Mouse (Mus musculus) stomach, postnatal 0 days (tissue): ENCODE measurements around the gene Tshz2. TPM values are rescaled to one million over a fixed set of nuclear protein-coding genes. Genes with fewer than 3 reads are reported as not detected.

Source experiments
- ATAC-seq: fragments of 200-750 bp; cut with Nextera tagmentation; 2 replicates; pipeline ENCODE4 v1.8.0; 2017; ENCODE audit not compliant: low FRiP score, low TSS enrichment
- DNase-seq: peaks from one replicate; pipeline ENCODE4 v3.0.0-alpha.2; 2016; ENCODE audit warnings: low spot score
- H3K27ac ChIP-seq: fragments of 300-500 bp; sonication (generic); replicated peaks from 2 replicates; pipeline ENCODE4 v1.5.1; 2014; ENCODE audit warnings: mild to moderate bottlenecking, control low read depth
- H3K27me3 ChIP-seq: fragments of 300-500 bp; sonication (generic); 2 replicates; pipeline ENCODE4 v1.6.1; 2014; ENCODE audit warnings: low read length; ENCODE audit not compliant: control insufficient read depth, insufficient read depth
- H3K36me3 ChIP-seq: fragments of 300-500 bp; sonication (generic); 2 replicates; pipeline ENCODE4 v1.6.1; 2014; ENCODE audit warnings: low read length, mixed read lengths; ENCODE audit not compliant: control insufficient read depth, insufficient read depth
- H3K4me1 ChIP-seq: fragments of 300-500 bp; sonication (generic); replicated peaks from 2 replicates; pipeline ENCODE4 v1.6.1; 2014; ENCODE audit warnings: antibody characterized with exemption; ENCODE audit not compliant: control insufficient read depth, insufficient read depth
- H3K4me2 ChIP-seq: fragments of 300-500 bp; sonication (generic); replicated peaks from 2 replicates; pipeline ENCODE4 v1.6.1; 2014; ENCODE audit warnings: low read depth, mild to moderate bottlenecking, control low read depth, moderate library complexity
- H3K4me3 ChIP-seq: fragments of 300-500 bp; sonication (generic); 2 replicates; pipeline ENCODE4 v1.5.1; 2014; ENCODE audit warnings: low read depth, low read length, control low read depth
- H3K9ac ChIP-seq: fragments of 300-500 bp; sonication (generic); 2 replicates; pipeline ENCODE4 v1.6.1; 2014; ENCODE audit warnings: mild to moderate bottlenecking, low read length, control low read depth, mixed read lengths
- H3K9me3 ChIP-seq: fragments of 300-500 bp; sonication (generic); 2 replicates; pipeline ENCODE4 v1.6.1; 2016; ENCODE audit warnings: low read length; ENCODE audit not compliant: control insufficient read depth
- CTCF ChIP-seq: IDR thresholded peaks from 2 replicates; pipeline ENCODE4 v1.5.1; 2016; ENCODE audit warnings: antibody characterized with exemption, low read depth, mild to moderate bottlenecking, moderate library complexity
- EP300 ChIP-seq: optimal IDR thresholded peaks from 2 replicates; pipeline ENCODE3; 2016; ENCODE audit warnings: antibody characterized with exemption
- WGBS: fragments of 180-500 bp; shearing (Covaris S2); extraction: QIAGEN DNeasy Blood & Tissue Kit; methylation state at CpG from one replicate; pipeline ENCODE4 v1.1.7; 2014; 5-methylcytosine and 5-hydroxymethylcytosine counted together
- polyA plus RNA-seq: library from polyadenylated mRNA; unstranded; fragments of >200 nt; fragmentation: Nextera tagmentation; extraction: Ambion mirVana; gene quantifications from 2 replicates; pipeline ENCODE4 v1.2.1, GENCODE M21; 2015

The Tshz2 gene
- polyA plus RNA-seq, 1 experiment from 2014 or later: 6.7 TPM

GRCm38 (mm10) chr2:169859078-169859855 lies 226.5 kb downstream of the Tshz2 start:
- no peak overlapping the region for H3K27ac ChIP-seq
- no peaks in the 10 kb centered on the region for H3K9me3 ChIP-seq
- no peaks in the 10 kb centered on the region for H3K4me1 ChIP-seq
- H3K27me3 ChIP-seq: no peaks in the 10 kb centered on the region
- H3K36me3 ChIP-seq: no peaks in the 10 kb centered on the region
- TF ChIP-seq EP300: no peak
- no peak for TF ChIP-seq CTCF
- no peak overlapping the region for H3K4me3 ChIP-seq
- DNase-seq (no peak), ATAC-seq (no peak)
- H3K9ac ChIP-seq: no peak overlapping the region
- WGBS: 41% methylated on average over 4 of the region's 4 CpGs
- no peak overlapping the region for H3K4me2 ChIP-seq

DNA sequence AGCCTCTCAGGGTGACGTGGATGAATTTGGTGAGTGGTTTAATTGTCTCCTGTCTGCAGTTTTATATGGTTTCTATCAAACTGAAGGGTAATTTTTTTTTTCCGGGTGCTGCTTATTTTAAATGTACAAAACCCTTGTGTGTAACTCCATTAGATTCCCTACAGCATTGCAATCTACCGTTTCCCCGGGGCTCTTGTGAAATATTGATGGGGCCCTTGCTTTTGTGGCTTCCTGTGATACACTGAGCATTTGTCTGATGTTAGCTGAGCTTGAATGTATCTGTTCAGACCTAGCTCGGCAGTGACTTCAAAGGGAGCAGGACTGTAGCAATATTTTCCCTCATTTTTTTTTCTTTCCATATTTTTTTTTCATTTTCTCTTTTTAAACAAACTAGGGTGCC lies 228.1 kb downstream of the Tshz2 start:
- Histone ChIP-seq H3K4me1 (no peaks in the 10 kb centered on the region), H3K9me3 (no peaks in the 10 kb centered on the region), H3K9ac (no peak overlapping the region), H3K27me3 (no peaks in the 10 kb centered on the region), H3K27ac (no peak overlapping the region), H3K4me2 (no peak overlapping the region), H3K4me3 (no peak overlapping the region), H3K36me3 (no peaks in the 10 kb centered on the region)
- no peak for TF ChIP-seq CTCF
- TF ChIP-seq EP300: no peak
- WGBS: 48% methylated on average over 5 of the region's 5 CpGs
- ATAC-seq: no peak
- no peak for DNase-seq

DNA sequence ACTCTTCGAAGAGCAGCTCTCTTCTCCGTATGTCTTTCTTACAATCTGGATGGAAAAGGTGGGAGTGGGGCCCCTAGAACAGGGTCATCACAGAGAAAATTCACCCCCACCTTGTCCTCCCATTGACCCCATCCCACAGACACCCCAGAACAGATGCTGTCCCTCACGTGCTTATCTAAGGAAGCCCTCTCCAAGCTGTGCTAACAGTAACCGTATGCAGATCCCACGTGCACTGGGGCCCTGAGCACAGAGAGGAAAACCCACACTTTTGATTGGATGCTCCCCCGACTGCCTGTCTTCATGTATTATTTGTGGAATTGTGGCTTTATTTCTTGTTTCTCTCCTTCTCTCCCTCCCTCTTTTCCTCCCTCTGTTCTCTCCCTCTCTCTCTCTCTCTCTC lies 229.9 kb downstream of the Tshz2 start:
- ATAC-seq: no peak
- WGBS: 27% methylated on average over 6 of the region's 6 CpGs
- TF ChIP-seq EP300: no peak
- no peak for TF ChIP-seq CTCF
- Histone ChIP-seq H3K27me3 (no peaks in the 10 kb centered on the region), H3K4me1 (no peaks in the 10 kb centered on the region), H3K9ac (no peak overlapping the region), H3K36me3 (no peaks in the 10 kb centered on the region), H3K9me3 (no peaks in the 10 kb centered on the region), H3K4me3 (no peak overlapping the region), H3K27ac (no peak overlapping the region), H3K4me2 (no peak overlapping the region)
- no peak for DNase-seq

GRCm38 (mm10) chr2:169869468-169869867 lies 236.7 kb downstream of the Tshz2 start:
- DNase-seq: no peak
- 73% methylated on average over 7 of the region's 7 CpGs for WGBS
- Histone ChIP-seq H3K4me2 (no peak overlapping the region), H3K4me3 (no peak overlapping the region), H3K9ac (no peak overlapping the region), H3K36me3 (no peaks in the 10 kb centered on the region), H3K27me3 (no peaks in the 10 kb centered on the region), H3K9me3 (no peaks in the 10 kb centered on the region), H3K4me1 (no peaks in the 10 kb centered on the region), H3K27ac (no peak overlapping the region)
- TF ChIP-seq CTCF: no peak
- TF ChIP-seq EP300: no peak
- no peak for ATAC-seq

DNA sequence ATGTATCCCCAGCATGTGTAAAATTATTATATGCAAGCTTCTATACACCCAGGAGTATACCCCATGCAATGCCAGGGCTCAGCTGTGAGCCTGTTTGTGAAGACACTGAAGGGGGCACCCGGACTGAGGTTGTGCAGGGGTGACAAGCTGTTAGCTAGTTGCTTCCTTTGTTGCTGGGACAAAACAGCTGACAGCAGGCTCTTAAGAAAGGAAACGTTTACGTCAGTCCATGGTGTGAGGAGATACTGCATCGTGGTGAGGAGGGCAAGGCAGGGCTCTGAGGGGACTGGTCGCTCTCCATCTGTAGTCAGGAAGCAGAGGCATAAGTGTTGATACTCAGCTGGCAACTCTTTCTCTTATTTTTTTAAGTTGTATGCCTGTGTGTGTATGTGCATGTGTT lies 237.7 kb downstream of the Tshz2 start:
- DNase-seq (no peak), ATAC-seq (no peak)
- H3K9me3 ChIP-seq: no peaks in the 10 kb centered on the region
- H3K4me3 ChIP-seq: no peak overlapping the region
- no peaks in the 10 kb centered on the region for H3K4me1 ChIP-seq
- WGBS: 51% methylated on average over 5 of the region's 5 CpGs
- no peak overlapping the region for H3K4me2 ChIP-seq
- H3K27ac ChIP-seq: no peak overlapping the region
- no peaks in the 10 kb centered on the region for H3K27me3 ChIP-seq
- no peak overlapping the region for H3K9ac ChIP-seq
- TF ChIP-seq CTCF: no peak
- no peak for TF ChIP-seq EP300
- no peaks in the 10 kb centered on the region for H3K36me3 ChIP-seq

- 88% methylated on average over 8 of the region's 8 CpGs for WGBS
- Histone ChIP-seq H3K9ac (no peak overlapping the region), H3K4me2 (no peak overlapping the region)
These were observed 238.7 kb downstream of the Tshz2 start for GRCm38 (mm10) chr2:169871436-169872060.

More at GRCm38 (mm10) chr2:169871436-169872060, 238.7 kb downstream of the Tshz2 start:
- Histone ChIP-seq H3K27me3 (no peaks in the 10 kb centered on the region), H3K4me3 (no peak overlapping the region), H3K9me3 (no peaks in the 10 kb centered on the region), H3K4me1 (no peaks in the 10 kb centered on the region), H3K36me3 (no peaks in the 10 kb centered on the region), H3K27ac (no peak overlapping the region)
- ATAC-seq (no peak), DNase-seq (no peak)
- TF ChIP-seq EP300: no peak
- TF ChIP-seq CTCF: no peak
